Mouse (Mus musculus): Measurements from ENCODE around the gene Gm17079.
A peak's percentile ranks its signal among the peaks of the same experiment; 100 is the strongest.
"Not testable (repeated sequence)": the region's sequence is repeated elsewhere in the genome, so short reads cannot be mapped to it uniquely, and the experiment has no call there.

Gene Gm17079

DNA sequence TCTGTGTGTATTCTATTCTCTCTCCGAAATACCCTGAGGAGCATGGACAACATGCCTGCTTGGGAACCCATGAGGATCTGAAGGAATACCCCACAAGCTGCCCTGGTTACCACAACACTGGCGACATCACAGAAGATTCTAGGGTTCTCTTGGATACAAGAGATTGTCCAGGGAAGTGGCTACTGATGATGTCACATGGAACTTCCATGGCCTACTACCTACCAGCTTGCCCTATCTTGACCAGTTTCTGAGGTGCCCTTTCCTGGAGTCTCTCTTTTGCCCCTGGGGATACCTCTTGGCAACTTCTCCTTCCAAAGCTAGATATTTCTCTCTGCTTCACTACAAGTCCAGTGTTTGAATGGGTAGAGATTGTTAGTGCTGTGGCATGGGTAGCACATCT, at the start of gene Gm17079:
TSS of gene Gm17079 (minus strand) at position 101 of the 400 bp plus-strand sequence.
- DNase-seq (ENCODE audit: low spot score), result not testable (repeated sequence)

DNA sequence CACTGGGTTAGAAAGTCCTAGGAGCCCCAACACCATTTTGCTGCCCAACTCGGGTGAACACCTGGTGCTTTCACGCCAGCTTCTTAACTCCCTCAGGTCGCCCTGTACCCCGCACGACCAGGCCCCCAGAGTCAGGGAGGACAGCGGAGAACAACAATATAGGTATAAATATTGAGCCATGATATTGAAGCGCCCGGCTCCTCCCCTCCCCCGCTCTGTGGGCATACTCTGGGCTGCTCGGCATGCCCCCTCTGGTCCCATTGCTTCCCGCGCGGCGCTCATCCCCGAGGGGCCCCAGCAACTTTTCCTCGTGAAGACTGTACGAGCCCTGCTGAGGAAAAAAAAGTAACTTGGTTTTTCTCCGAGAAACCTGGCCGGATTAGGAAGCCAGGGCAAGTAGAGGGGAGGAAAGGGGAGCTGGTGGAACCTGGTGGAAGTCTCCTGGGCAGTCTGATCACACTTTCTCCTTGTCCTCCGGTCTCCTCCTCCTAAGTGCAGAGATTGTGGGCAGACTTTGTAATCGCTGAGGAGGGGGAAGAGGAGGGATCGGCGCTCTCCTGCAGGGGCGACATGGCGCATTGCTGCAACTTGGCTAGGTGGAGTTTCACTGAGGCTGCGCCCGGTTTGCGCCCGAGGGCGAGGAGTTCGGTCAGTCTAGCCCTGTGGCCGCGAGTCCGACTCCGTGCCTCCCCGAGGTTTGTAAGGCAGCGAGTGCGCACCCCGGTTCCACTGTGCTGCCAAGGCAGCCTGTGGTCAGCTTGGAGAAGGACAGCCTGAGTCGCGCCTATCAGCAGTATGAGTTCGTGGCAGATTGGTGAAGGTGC, 45.3 kb upstream of the Gm17079 start:
- DNase-seq (ENCODE audit: low spot score), result peak; percentile 50

DNA sequence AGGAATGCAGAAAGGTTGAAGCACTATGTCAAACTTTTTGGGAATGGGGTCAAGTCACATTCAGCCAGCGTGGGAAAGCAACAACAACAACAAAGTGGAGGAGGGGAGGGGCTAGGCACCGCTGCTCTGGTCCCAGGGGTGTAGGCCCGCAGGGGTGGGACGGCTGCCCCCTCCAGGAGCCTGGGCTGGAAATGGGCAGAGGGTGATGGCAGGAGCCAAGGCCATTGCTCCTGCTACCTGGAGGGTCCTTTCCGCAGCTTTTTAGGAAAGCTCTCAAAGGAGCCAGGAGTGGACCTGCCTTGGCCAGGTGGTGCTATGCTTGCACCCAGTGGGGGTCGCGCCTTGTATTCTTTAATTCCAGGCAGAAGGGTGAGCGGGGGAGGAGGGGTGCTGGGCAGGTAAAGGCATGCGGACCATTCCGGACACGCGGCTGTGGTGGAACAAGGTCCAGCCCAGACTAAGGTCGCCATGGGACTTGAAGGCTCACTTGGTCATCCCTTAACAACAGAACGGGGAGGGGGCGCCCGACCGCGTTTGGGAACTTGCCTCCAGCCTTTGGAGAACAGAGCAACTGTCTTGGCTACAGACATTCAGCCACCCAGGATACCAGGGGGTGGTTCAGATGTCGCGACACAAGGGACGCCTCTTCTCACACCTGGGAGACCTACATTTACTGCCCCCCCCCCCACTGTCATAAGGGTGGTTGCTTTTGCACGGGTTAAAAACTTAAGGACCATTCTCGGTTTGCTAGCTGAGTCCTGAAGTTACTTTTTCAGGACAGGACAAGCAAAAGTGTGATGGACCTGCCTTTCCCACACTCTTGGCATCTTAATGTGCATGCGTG, 44.1 kb upstream of the Gm17079 start:
- DNase-seq (ENCODE audit: low spot score), result no peak

DNA sequence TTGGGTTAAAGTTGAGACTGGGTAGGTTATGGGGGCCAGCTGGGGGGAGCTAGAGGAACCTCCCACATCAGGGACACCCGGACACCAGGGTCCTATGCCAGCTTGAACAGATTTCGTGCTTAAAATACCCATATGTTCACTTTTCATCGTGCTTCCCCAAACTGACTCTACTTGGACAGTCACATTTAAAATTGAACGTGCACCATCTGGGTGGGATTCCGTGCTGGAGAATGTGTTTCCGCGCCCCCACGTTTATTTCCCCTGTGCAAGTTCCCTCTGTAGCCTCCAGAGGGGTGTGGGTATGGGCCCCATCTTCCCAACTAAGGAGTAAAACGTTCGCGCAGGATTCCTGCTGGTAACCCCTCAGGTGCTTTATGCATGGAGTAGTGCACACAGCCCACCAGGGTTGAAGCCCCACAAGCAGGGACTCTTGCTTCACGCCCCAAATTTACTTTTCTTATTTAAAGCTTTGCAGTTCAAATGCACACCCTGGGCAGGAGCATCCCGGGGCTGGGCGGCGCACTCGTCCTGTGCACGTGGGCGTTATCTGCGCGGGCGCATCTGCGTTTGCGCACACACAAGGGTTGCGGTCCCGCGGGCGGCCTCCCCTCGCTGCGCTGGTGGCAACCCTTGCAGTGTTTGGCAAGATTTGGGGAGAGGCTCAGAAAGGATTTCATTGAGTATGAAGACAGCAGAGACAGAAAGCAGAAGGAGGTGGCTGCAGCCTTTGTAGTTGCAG, 43.3 kb upstream of the Gm17079 start:
- no peak for DNase-seq (ENCODE audit: low spot score)

DNA sequence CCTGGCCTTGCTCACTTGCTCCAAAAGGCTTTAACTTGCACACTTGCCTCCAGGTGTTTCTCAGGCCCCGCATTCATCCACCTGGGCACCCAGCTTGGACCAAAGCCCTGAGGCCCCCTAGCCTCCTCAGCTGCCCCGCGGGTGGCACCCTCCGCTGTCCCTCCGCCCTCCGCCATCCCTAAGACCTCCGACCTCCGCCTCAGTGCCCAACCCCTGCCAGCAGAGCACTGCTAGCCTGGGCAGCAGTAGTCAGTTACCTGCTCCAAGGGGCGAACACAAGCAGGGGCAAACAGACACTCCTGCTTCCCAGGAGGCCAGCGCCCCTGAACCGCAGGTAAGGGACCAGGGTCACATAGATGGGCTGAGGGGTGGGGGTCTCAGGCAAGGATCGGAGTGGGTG, 42.7 kb upstream of the Gm17079 start:
- no peak for DNase-seq (ENCODE audit: low spot score)

DNA sequence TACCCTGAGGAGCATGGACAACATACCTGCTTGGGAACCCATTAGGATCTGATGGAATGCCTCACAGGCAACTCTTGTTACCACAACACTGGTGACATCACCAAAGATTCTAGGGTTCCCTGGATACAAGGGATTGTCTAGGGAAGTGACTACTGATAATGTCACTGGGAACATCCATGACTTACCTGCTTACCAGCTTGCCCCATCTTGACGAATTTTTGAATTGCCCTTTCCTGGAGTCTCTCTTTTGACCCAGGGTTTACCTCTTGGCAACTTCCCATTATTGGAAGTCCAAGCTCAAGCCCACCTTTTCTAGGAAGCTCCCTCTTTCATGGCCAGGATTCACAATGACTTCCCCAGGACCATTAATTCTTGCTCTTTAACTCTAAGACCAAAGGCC, 21.8 kb upstream of the Gm17079 start, which contains the start of gene Gm5800:
TSS of gene Gm5800 (minus strand) at position 101 of the 400 bp plus-strand sequence.
- DNase-seq (ENCODE audit: low spot score), result no peak

DNA sequence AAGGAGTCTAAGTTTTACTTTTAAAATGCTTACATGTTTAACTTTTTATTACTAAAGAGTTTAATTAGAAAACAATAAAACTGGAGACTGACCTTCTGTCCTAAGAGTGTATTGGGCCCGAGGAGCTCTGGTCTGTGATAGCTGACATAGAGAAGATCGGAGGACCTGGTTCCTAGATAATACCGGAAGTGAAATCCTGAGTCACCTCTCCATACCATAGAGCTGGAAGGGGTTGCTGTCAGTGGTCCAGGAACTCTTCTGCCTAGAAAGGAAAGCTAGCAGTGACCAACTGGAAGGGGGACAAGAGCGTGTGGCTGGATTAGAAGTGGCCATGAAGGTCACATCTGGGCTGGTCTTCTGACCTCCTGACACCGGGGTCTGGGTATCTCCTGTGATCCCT, 18.0 kb downstream of the Gm17079 start:
- DNase-seq (ENCODE audit: low spot score), result no peak

Data from embryo, embryonic 10.5 days (tissue).